Mouse (Mus musculus): ENCODE data around the gene Chit1.

- TF ChIP-seq CTCF (IDR thresholded peaks at IDR 0.05; ENCODE audit: insufficient read depth, low read length) (no peak), POLR2A (IDR thresholded peaks at IDR 0.05; ENCODE audit: borderline replicate concordance, extremely low read depth, low read depth, low read length) (peak; percentile 74)
Measured at GRCm38 (mm10) chr1:134092852-134093770, 17.9 kb upstream of the Chit1 start.

Data from lung, adult 2 months (tissue).